9 mouse cellular contexts compared by ENCODE assay signal in the genomic region with DNA sequence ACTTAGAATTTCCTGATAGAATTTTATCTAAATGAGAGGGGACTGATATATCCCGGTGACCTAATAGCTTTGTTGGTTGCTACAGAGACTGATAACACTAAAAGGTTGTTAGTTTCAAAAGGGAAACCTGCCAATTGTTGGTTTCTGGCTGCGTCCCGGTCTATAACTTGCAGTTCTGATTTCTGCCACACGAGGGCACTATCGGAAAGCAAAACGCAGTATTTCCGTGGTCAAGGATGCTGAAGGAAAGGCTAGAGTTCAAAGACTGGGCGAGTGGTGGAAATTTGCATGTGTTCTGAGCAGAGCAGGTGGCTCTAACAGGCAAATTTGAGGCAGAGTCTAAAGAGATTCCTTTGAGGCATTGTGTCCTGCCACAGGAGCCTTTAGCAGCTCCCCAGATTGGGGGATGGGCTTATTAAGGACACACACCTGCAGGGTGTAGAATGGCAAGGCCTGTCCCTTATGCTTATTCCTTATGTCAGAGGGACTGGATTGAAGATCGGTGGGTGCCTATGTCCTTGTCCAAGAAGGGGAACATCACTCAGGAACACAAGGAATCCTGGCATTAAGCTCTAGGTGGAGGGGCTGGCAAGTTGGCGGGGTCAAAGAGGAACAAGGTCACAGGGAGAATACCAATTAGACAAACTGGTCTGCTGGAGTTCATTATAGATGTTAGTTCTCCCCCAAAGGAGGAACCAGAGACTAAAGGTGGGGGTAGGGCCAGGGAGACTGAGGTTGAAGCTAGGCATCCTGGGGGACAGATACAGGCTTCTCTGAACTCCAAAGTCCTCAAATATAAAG. TPM values are rescaled to one million over a fixed set of nuclear protein-coding genes. Genes with fewer than 3 reads are reported as not detected.
DNase-seq lines count a peak whose midpoint lies in the region; TF ChIP-seq lines count a peak whose summit lies in the region.
"Had no signal": no experiment of that assay in that cellular context is flagged by ENCODE, and none has a peak within 500 bp of the region (broad histone marks: within the 10 kb centered on the region; RNA-seq: fewer than 3 reads in every experiment).

No protein-coding gene starts in this region.

- no peak overlapping the region for H3K9ac ChIP-seq in heart, adult 2 months (ENCODE audit: low read depth, low read length)
- H3K9ac ChIP-seq: embryonic facial prominence, embryonic 13.5 days had no signal

- no peak overlapping the region for H3K27ac ChIP-seq in heart, adult 2 months
- H3K27ac ChIP-seq: embryonic facial prominence, embryonic 13.5 days had no signal

- H3K79me2 ChIP-seq in heart, adult 2 months (replicated peaks; ENCODE audit: control insufficient read depth, insufficient read depth, low read length): no peaks in the 10 kb centered on the region

- no peak for TF ChIP-seq POLR2A in heart, adult 2 months (IDR thresholded peaks at IDR 0.05; ENCODE audit: insufficient read depth, low read depth, low read length)
- no peak for TF ChIP-seq POLR2A in lung, adult 2 months (IDR thresholded peaks at IDR 0.05; ENCODE audit: borderline replicate concordance, extremely low read depth, low read depth, low read length)

- H3K27me3 ChIP-seq in heart, adult 2 months (ENCODE audit: control insufficient read depth, insufficient read depth, low read length): no peaks in the 10 kb centered on the region

- H3K4me3 ChIP-seq in heart, adult 2 months: no peak overlapping the region
- H3K4me3 ChIP-seq in lung, adult 2 months (replicated peaks; ENCODE audit: extremely low read depth, low read depth, low read length): no peak overlapping the region
- H3K4me3 ChIP-seq: embryonic facial prominence, embryonic 13.5 days had no signal

- no peaks in the 10 kb centered on the region; the same call in 1 of the 2 replicates for H3K4me1 ChIP-seq in heart, adult 2 months (ENCODE audit: control insufficient read depth, insufficient read depth, low read length)
- no peaks in the 10 kb centered on the region for H3K4me1 ChIP-seq in lung, adult 2 months (ENCODE audit: control insufficient read depth, insufficient read depth, low read length)

- intact Hi-C loops in heart, adult 2 months (cut with DNase I): loop anchor here (1.0 to 10.0 kb wide), 4 partner anchors 114 to 524 kb away; no protein-coding TSS in a partner anchor

- peak; percentile 91 for DNase-seq in A20 (ENCODE audit: low read depth, low spot score)
- DNase-seq in adrenal gland, adult 18-20 months (ENCODE audit: low spot score in 2 of 2): peak; percentile 82 to 85
- peak; percentile 91 for DNase-seq in embryo, embryonic 10.5 days (ENCODE audit: low spot score)
- DNase-seq in heart, adult 2 months: peak; percentile 71 to 86
- DNase-seq in kidney, postnatal 36 days: peak; percentile 73 to 92
- DNase-seq in lung, adult 2 months: peak; percentile 82
- DNase-seq in ovary, postnatal 10 days (ENCODE audit: low spot score): peak; percentile 78
- DNase-seq in thymus, postnatal 10 days (ENCODE audit: low spot score in 2 of 2): peak; percentile 33 to 77

- peak; percentile 95 for TF ChIP-seq CTCF in heart, adult 2 months (IDR thresholded peaks at IDR 0.05)
- peak; percentile 71 for TF ChIP-seq CTCF in lung, adult 2 months (IDR thresholded peaks at IDR 0.05; ENCODE audit: insufficient read depth, low read length)

- H3K36me3 ChIP-seq in heart, adult 2 months (ENCODE audit: control insufficient read depth, insufficient read depth, low read length): no peaks in the 10 kb centered on the region
- H3K36me3 ChIP-seq: embryonic facial prominence, embryonic 13.5 days had no signal

- peak; percentile 87 for TF ChIP-seq EP300 in heart, adult 2 months (IDR thresholded peaks at IDR 0.05; ENCODE audit: insufficient read depth, low read depth, low read length)

- WGBS in heart, adult 2 months: 15% methylated on average over 10 of the region's 10 CpGs
- 13% methylated on average over 10 of the region's 10 CpGs for WGBS in lung, adult 2 months

RNA-seq across cellular contexts. Expression of gene Nsrp1, which starts 22.1 kb away (rescaled TPM):
- 10 to 100 TPM; 21.0 to 28.0 TPM for total RNA-seq in adrenal gland, adult 18-20 months (2021)
- 10 to 100 TPM in 1 of 2 experiments, 1 to 10 TPM in 1; 7.1 to 11.8 TPM for total RNA-seq in heart, adult 2 months (2021)
- polyA plus RNA-seq in heart, adult 2 months (2012; rRNA removed): 1.1 and 2.1 TPM in 2 replicates
- polyA plus RNA-seq in lung, adult 2 months (2012; rRNA removed): 0.78 and 1.8 TPM in 2 replicates
